Mouse (Mus musculus) olfactory bulb, adult 2 months (tissue): ENCODE results near the gene Rexo1.

ENCODE experiments used
- CTCF ChIP-seq: fragments of 200-500 bp; IDR thresholded peaks from 2 replicates; pipeline ENCODE4 v1.5.1; 2012; ENCODE audit warnings: low read depth, mild to moderate bottlenecking, low read length, moderate library complexity; ENCODE audit not compliant: insufficient read depth
- POLR2A ChIP-seq: fragments of 200-500 bp; IDR thresholded peaks from 2 replicates; pipeline ENCODE4 v1.6.1; 2012; ENCODE audit warnings: mild to moderate bottlenecking, low read depth, low read length, moderate library complexity; ENCODE audit not compliant: insufficient read depth

DNA sequence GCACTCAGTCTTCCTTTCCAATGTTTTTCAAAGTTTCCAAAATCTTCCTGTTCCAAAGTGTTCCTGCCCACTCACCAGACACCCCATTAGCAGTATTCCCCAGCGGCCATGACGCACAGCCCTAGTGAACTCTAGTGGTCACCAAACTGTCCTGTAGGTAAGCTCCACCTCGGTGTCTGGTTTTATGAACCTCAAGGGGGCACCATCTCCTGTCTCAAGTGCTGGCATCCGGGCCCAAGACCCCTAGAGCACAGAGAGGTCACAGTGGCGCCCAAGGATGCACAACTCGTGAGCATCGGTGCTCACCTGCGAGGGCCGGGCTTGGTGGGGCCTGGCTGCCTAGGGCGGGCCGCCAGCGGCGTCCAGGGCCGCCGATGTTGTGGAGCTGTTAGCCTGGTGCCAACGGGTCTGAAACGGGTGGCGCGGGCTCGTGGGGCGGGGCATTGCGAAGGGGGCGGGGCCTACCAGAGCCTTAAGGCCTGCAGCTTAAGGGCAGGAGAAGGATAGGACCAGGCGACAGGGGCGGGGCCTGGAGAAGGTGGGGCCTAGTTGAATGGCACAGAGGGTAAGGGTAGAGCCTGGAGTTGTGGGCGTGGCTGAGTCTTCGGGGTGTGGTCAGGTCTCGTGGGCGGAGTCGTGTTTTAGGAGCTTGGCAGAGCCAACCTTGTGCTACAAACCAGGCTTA, 22.5 kb downstream of the Rexo1 start, which contains the start of gene Atp8b3:
- no peak for TF ChIP-seq POLR2A
- no peak for TF ChIP-seq CTCF
